Mouse (Mus musculus): ENCODE results near the gene Zbtb2.

- TF ChIP-seq CTCF (IDR thresholded peaks at IDR 0.05; ENCODE audit: extremely low read depth, insufficient read depth, low read length) (no peak), POLR2A (IDR thresholded peaks at IDR 0.05; ENCODE audit: extremely low read depth, insufficient read depth, low read length) (peak; percentile 85)
These were observed 44.4 kb upstream of the Zbtb2 start, which contains the start of the genes Rmnd1 and Armt1 for GRCm38 (mm10) chr10:4432123-4432931.
